Mouse (Mus musculus): ENCODE results near the gene Spata1. TPM values are rescaled to one million over a fixed set of nuclear protein-coding genes. Genes with fewer than 3 reads are reported as not detected.

Spata1 gene
- polyA plus RNA-seq, 2 experiments = 0.65 to 0.93 TPM

GRCm38 (mm10) chr3:146521652-146522020 lies 22.1 kb upstream of the Spata1 start:
- 4% methylated on average over 8 of the region's 8 CpGs for WGBS (ENCODE audit: insufficient replicate concordance)
- Histone ChIP-seq H3K36me3 (replicated peaks; ENCODE audit: control insufficient read depth, insufficient read depth, low read depth) (peaks cover 16% of the 10 kb centered on the region), H3K4me2 (ENCODE audit: low read depth) (peak overlapping the region; percentile 94), H3K9me3 (ENCODE audit: control insufficient read depth, low read length) (no peaks in the 10 kb centered on the region), H3K4me1 (replicated peaks; ENCODE audit: control insufficient read depth in 2 of 2, insufficient read depth in 2 of 2, low read length in 1 of 2) (peaks cover 4 to 8% of the 10 kb centered on the region in 2 experiments; a peak in 3 of 4 replicates), H3K4me3 (ENCODE audit: insufficient read depth in 1 of 2, low read depth in 2 of 2, low read length in 2 of 2) (peak overlapping the region; percentile 92 to 96), H3K9ac (replicated peaks) (peak overlapping the region; percentile 89), H3K27me3 (ENCODE audit: control insufficient read depth, insufficient read depth, low read length) (no peaks in the 10 kb centered on the region), H3K27ac (peak overlapping the region; percentile 89)
- ATAC-seq (ENCODE audit: insufficient read depth) = no peak
- no peak for DNase-seq (ENCODE audit: low read depth in 3 of 3, low spot score in 3 of 3)
- no peak for TF ChIP-seq EP300 (IDR thresholded peaks at IDR 0.05; ENCODE audit: low read depth)
- TF ChIP-seq CTCF (IDR thresholded peaks at IDR 0.05; ENCODE audit: low read depth) = no peak

- under 1% methylated on average over 60 of the region's 82 CpGs for WGBS (ENCODE audit: insufficient replicate concordance)
- no peaks in the 10 kb centered on the region for H3K27me3 ChIP-seq (ENCODE audit: control insufficient read depth, insufficient read depth, low read length)
- H3K27ac ChIP-seq = peak within 1 kb of the TSS; percentile 89
- H3K4me3 ChIP-seq (ENCODE audit: insufficient read depth in 1 of 2, low read depth in 2 of 2, low read length in 2 of 2) = peak within 1 kb of the TSS; percentile 92 to 96
- DNase-seq (ENCODE audit: low read depth in 3 of 3, low spot score in 3 of 3) = peak; percentile 83 to 88 (median 84)
- H3K36me3 ChIP-seq (replicated peaks; ENCODE audit: control insufficient read depth, insufficient read depth, low read depth) = peaks cover 16% of the 10 kb centered on the region
- no peaks in the 10 kb centered on the region for H3K9me3 ChIP-seq (ENCODE audit: control insufficient read depth, low read length)
- peaks cover 4 to 8% of the 10 kb centered on the region in 2 experiments; a peak in 3 of 4 replicates for H3K4me1 ChIP-seq (replicated peaks; ENCODE audit: control insufficient read depth in 2 of 2, insufficient read depth in 2 of 2, low read length in 1 of 2)
- peak within 1 kb of the TSS; percentile 94 for H3K4me2 ChIP-seq (ENCODE audit: low read depth)
- TF ChIP-seq EP300 (IDR thresholded peaks at IDR 0.05; ENCODE audit: low read depth) (peak; percentile 41), CTCF (IDR thresholded peaks at IDR 0.05; ENCODE audit: low read depth) (no peak)
- ATAC-seq (ENCODE audit: insufficient read depth) = peak; percentile 95
- peak within 1 kb of the TSS; percentile 89 for H3K9ac ChIP-seq (replicated peaks)
These were observed 21.5 kb upstream of the Spata1 start, which contains the start of gene Rpf1 for GRCm38 (mm10) chr3:146520798-146521651. Gene Rpf1 (minus strand): TSS chr3:146521429.

- Histone ChIP-seq H3K36me3 (replicated peaks; ENCODE audit: control insufficient read depth, insufficient read depth, low read depth) (peaks cover 19% of the 10 kb centered on the region), H3K4me2 (ENCODE audit: low read depth) (peak overlapping the region; percentile 94), H3K27me3 (ENCODE audit: control insufficient read depth, insufficient read depth, low read length) (no peaks in the 10 kb centered on the region), H3K9me3 (ENCODE audit: control insufficient read depth, low read length) (no peaks in the 10 kb centered on the region), H3K27ac (peak overlapping the region; percentile 89), H3K9ac (replicated peaks) (peak overlapping the region; percentile 89), H3K4me3 (ENCODE audit: insufficient read depth in 1 of 2, low read depth in 2 of 2, low read length in 2 of 2) (peak overlapping the region; percentile 75 to 92), H3K4me1 (replicated peaks; ENCODE audit: control insufficient read depth in 2 of 2, insufficient read depth in 2 of 2, low read length in 1 of 2) (peaks cover 4 to 8% of the 10 kb centered on the region in 2 experiments; a peak in 3 of 4 replicates)
- TF ChIP-seq EP300 (IDR thresholded peaks at IDR 0.05; ENCODE audit: low read depth) (no peak), CTCF (IDR thresholded peaks at IDR 0.05; ENCODE audit: low read depth) (no peak)
- DNase-seq (ENCODE audit: low read depth in 3 of 3, low spot score in 3 of 3) (no peak), ATAC-seq (ENCODE audit: insufficient read depth) (no peak)
- WGBS (ENCODE audit: insufficient replicate concordance) = 41% methylated on average over 5 of the region's 5 CpGs
These were observed 20.8 kb upstream of the Spata1 start for GRCm38 (mm10) chr3:146520226-146520797.

GRCm38 (mm10) chr3:146506711-146507110 lies 7.2 kb upstream of the Spata1 start:
- H3K4me3 ChIP-seq (ENCODE audit: insufficient read depth in 1 of 2, low read depth in 2 of 2, low read length in 2 of 2) = no peak overlapping the region
- H3K27ac ChIP-seq = no peak overlapping the region
- H3K27me3 ChIP-seq (ENCODE audit: control insufficient read depth, insufficient read depth, low read length) = no peaks in the 10 kb centered on the region
- TF ChIP-seq CTCF (IDR thresholded peaks at IDR 0.05; ENCODE audit: low read depth) (no peak), EP300 (IDR thresholded peaks at IDR 0.05; ENCODE audit: low read depth) (no peak)
- H3K4me1 ChIP-seq (replicated peaks; ENCODE audit: control insufficient read depth in 2 of 2, insufficient read depth in 2 of 2, low read length in 1 of 2) = peaks cover under 1 to 4% of the 10 kb centered on the region in 2 experiments
- H3K4me2 ChIP-seq (ENCODE audit: low read depth) = no peak overlapping the region
- no peak; the same call in 1 of the 2 replicates for ATAC-seq (ENCODE audit: insufficient read depth)
- no peaks in the 10 kb centered on the region for H3K9me3 ChIP-seq (ENCODE audit: control insufficient read depth, low read length)
- peaks cover 63% of the 10 kb centered on the region for H3K36me3 ChIP-seq (replicated peaks; ENCODE audit: control insufficient read depth, insufficient read depth, low read depth)
- H3K9ac ChIP-seq (replicated peaks) = no peak overlapping the region
- no peak for DNase-seq (ENCODE audit: low read depth in 3 of 3, low spot score in 3 of 3)
- 85% methylated on average over 7 of the region's 7 CpGs for WGBS (ENCODE audit: insufficient replicate concordance)

- WGBS (ENCODE audit: insufficient replicate concordance) = 51% methylated on average over 5 of the region's 5 CpGs
- TF ChIP-seq CTCF (IDR thresholded peaks at IDR 0.05; ENCODE audit: low read depth) (no peak), EP300 (IDR thresholded peaks at IDR 0.05; ENCODE audit: low read depth) (no peak)
- Histone ChIP-seq H3K9ac (replicated peaks) (peak overlapping the region; percentile 89), H3K27ac (peak overlapping the region; percentile 91), H3K4me3 (ENCODE audit: insufficient read depth in 1 of 2, low read depth in 2 of 2, low read length in 2 of 2) (peak overlapping the region; percentile 34 to 77), H3K36me3 (replicated peaks; ENCODE audit: control insufficient read depth, insufficient read depth, low read depth) (peaks cover 27% of the 10 kb centered on the region), H3K27me3 (ENCODE audit: control insufficient read depth, insufficient read depth, low read length) (no peaks in the 10 kb centered on the region), H3K4me2 (ENCODE audit: low read depth) (peak overlapping the region; percentile 75), H3K4me1 (replicated peaks; ENCODE audit: control insufficient read depth in 2 of 2, insufficient read depth in 2 of 2, low read length in 1 of 2) (peaks cover 10 to 20% of the 10 kb centered on the region in 2 experiments), H3K9me3 (ENCODE audit: control insufficient read depth, low read length) (no peaks in the 10 kb centered on the region)
- DNase-seq (ENCODE audit: low read depth in 3 of 3, low spot score in 3 of 3) = no peak
- no peak for ATAC-seq (ENCODE audit: insufficient read depth)
These were observed 2.1 kb upstream of the Spata1 start for GRCm38 (mm10) chr3:146501601-146502123.
